Mouse (Mus musculus) lung, postnatal 0 days (tissue): Measurements from ENCODE around the gene Lamb1. TPM values are rescaled to one million over a fixed set of nuclear protein-coding genes. Genes with fewer than 3 reads are reported as not detected.

Experiments used
- ATAC-seq: fragments of 200-750 bp; cut with Nextera tagmentation; 2 replicates; pipeline ENCODE4 v1.8.0; 2017; ENCODE audit warnings: moderate library complexity
- DNase-seq: peaks from one replicate; pipeline ENCODE4 v3.0.0-alpha.2; 2016; ENCODE audit warnings: low spot score
- H3K27ac ChIP-seq: fragments of 300-500 bp; sonication (generic); 2 replicates; pipeline ENCODE4 v1.5.1; 2014; ENCODE audit warnings: antibody characterized with exemption, mild to moderate bottlenecking, low read length, mixed read lengths
- H3K27me3 ChIP-seq: fragments of 300-500 bp; sonication (generic); replicated peaks from 2 replicates; pipeline ENCODE4 v1.6.1; 2014; ENCODE audit warnings: low read length, mixed read lengths; ENCODE audit not compliant: insufficient read depth
- H3K36me3 ChIP-seq: fragments of 300-500 bp; sonication (generic); 2 replicates; pipeline ENCODE4 v1.6.1; 2014; ENCODE audit warnings: low read length, mixed read lengths; ENCODE audit not compliant: insufficient read depth
- H3K4me1 ChIP-seq: fragments of 300-500 bp; sonication (generic); 2 replicates; pipeline ENCODE4 v1.6.1; 2014; ENCODE audit warnings: antibody characterized with exemption, low read depth, low read length, mixed read lengths; ENCODE audit not compliant: insufficient read depth
- H3K4me2 ChIP-seq: fragments of 300-500 bp; sonication (generic); replicated peaks from 2 replicates; pipeline ENCODE4 v1.6.1; 2014; ENCODE audit warnings: low read depth, mild to moderate bottlenecking, low read length, moderate library complexity, mixed read lengths
- H3K4me3 ChIP-seq: fragments of 300-500 bp; sonication (generic); 2 replicates; pipeline ENCODE4 v1.5.1; 2014; ENCODE audit warnings: low read depth, low read length
- H3K9ac ChIP-seq: fragments of 300-500 bp; sonication (generic); replicated peaks from 2 replicates; pipeline ENCODE4 v1.6.1; 2014; ENCODE audit warnings: low read depth, mild to moderate bottlenecking
- H3K9me3 ChIP-seq: fragments of 300-500 bp; sonication (generic); 2 replicates; pipeline ENCODE4 v1.6.1; 2016; ENCODE audit warnings: low read length, mixed read lengths
- CTCF ChIP-seq: IDR thresholded peaks from 2 replicates; pipeline ENCODE4 v1.5.1; 2016; ENCODE audit warnings: antibody characterized with exemption, mild to moderate bottlenecking
- EP300 ChIP-seq: IDR thresholded peaks from 2 replicates; pipeline ENCODE4 v1.6.1; 2016; ENCODE audit warnings: antibody characterized with exemption, mild to moderate bottlenecking, control low read depth
- WGBS: fragments of 180-500 bp; shearing (Covaris S2); extraction: QIAGEN DNeasy Blood & Tissue Kit; methylation state at CpG from one replicate; pipeline ENCODE4 v1.1.7; 2014; 5-methylcytosine and 5-hydroxymethylcytosine counted together
- polyA plus RNA-seq: library from polyadenylated mRNA; unstranded; fragments of >200 nt; fragmentation: Nextera tagmentation; extraction: Ambion mirVana; gene quantifications from 2 replicates; pipeline ENCODE4 v1.2.1, GENCODE M21; 2015

The Lamb1 gene
- polyA plus RNA-seq, 1 experiment from 2014 or later: 56.0 TPM

- WGBS: 97% methylated on average over 7 of the region's 7 CpGs
- DNase-seq: no peak
- TF ChIP-seq CTCF: no peak
- TF ChIP-seq EP300: no peak
- ATAC-seq: no peak
- Histone ChIP-seq H3K27ac (no peak overlapping the region), H3K4me1 (peaks cover 23% of the 10 kb centered on the region; the same call in 1 of the 2 replicates), H3K9me3 (no peaks in the 10 kb centered on the region), H3K4me3 (no peak overlapping the region), H3K36me3 (peaks cover 17% of the 10 kb centered on the region; the same call in 1 of the 2 replicates), H3K27me3 (no peaks in the 10 kb centered on the region), H3K9ac (no peak overlapping the region), H3K4me2 (no peak overlapping the region)
These were observed 8.6 kb downstream of the Lamb1 start for GRCm38 (mm10) chr12:31273646-31274045.

DNA sequence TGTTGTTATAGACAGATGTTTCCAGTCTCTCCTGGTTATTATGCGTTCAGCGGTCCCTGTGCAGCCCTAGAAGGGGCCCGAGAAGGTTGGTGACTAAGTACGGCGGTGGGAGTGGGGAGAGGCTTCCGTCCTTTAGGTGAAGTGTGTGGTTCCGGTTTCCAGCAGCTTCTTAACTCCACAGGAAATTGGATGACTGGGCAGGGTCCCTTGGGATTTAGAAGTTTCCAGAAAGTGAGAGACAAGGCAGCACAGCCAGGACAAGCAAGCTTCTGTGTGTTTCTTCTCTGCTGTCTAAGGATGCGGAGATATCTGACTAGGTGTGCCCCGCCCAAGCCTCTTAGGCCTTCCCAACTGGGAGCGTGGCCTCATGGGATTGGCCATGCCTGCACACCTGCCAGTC is 10.4 kb downstream of the Lamb1 start:
- H3K9me3 ChIP-seq: no peaks in the 10 kb centered on the region
- H3K9ac ChIP-seq: no peak overlapping the region
- ATAC-seq (peak; percentile 48), DNase-seq (peak; percentile 8)
- TF ChIP-seq EP300: no peak
- TF ChIP-seq CTCF: no peak
- H3K27me3 ChIP-seq: no peaks in the 10 kb centered on the region
- no peak overlapping the region for H3K4me3 ChIP-seq
- 53% methylated on average over 10 of the region's 10 CpGs for WGBS
- H3K4me2 ChIP-seq: no peak overlapping the region
- H3K4me1 ChIP-seq: peaks cover 16% of the 10 kb centered on the region; the same call in 1 of the 2 replicates
- H3K27ac ChIP-seq: 0 out of 2 replicates have a peak overlapping the region, but pooled peaks have one; percentile 32
- peaks cover 27% of the 10 kb centered on the region; the same call in 1 of the 2 replicates for H3K36me3 ChIP-seq

GRCm38 (mm10) chr12:31278270-31278669 is 13.2 kb downstream of the Lamb1 start:
- no peaks in the 10 kb centered on the region for H3K9me3 ChIP-seq
- peaks cover 21% of the 10 kb centered on the region; the same call in 1 of the 2 replicates for H3K36me3 ChIP-seq
- H3K27ac ChIP-seq: no peak overlapping the region
- ATAC-seq (no peak), DNase-seq (no peak)
- H3K4me2 ChIP-seq: no peak overlapping the region
- H3K9ac ChIP-seq: no peak overlapping the region
- no peak for TF ChIP-seq EP300
- no peak for TF ChIP-seq CTCF
- WGBS: 83% methylated on average over 11 of the region's 11 CpGs
- H3K27me3 ChIP-seq: no peaks in the 10 kb centered on the region
- peaks cover 12% of the 10 kb centered on the region; the same call in 1 of the 2 replicates for H3K4me1 ChIP-seq
- no peak overlapping the region for H3K4me3 ChIP-seq

GRCm38 (mm10) chr12:31280318-31280717 is 15.3 kb downstream of the Lamb1 start:
- Histone ChIP-seq H3K4me1 (peaks cover 10% of the 10 kb centered on the region; the same call in 1 of the 2 replicates), H3K4me3 (no peak overlapping the region), H3K9ac (no peak overlapping the region), H3K27ac (no peak overlapping the region), H3K9me3 (no peaks in the 10 kb centered on the region), H3K36me3 (peaks cover 18% of the 10 kb centered on the region; the same call in 1 of the 2 replicates), H3K4me2 (no peak overlapping the region), H3K27me3 (no peaks in the 10 kb centered on the region)
- DNase-seq: peak; percentile 4
- TF ChIP-seq CTCF (no peak), EP300 (no peak)
- 56% methylated on average over 7 of the region's 7 CpGs for WGBS
- ATAC-seq: no peak

- no peak for TF ChIP-seq CTCF
- peak; percentile 70 for DNase-seq
- WGBS: 51% methylated on average over 9 of the region's 9 CpGs
- Histone ChIP-seq H3K9me3 (no peaks in the 10 kb centered on the region), H3K27me3 (no peaks in the 10 kb centered on the region), H3K9ac (no peak overlapping the region), H3K36me3 (peaks cover 24% of the 10 kb centered on the region; the same call in 1 of the 2 replicates), H3K4me2 (no peak overlapping the region), H3K4me1 (peaks cover 10% of the 10 kb centered on the region; the same call in 1 of the 2 replicates), H3K4me3 (no peak overlapping the region), H3K27ac (no peak overlapping the region)
- peak; percentile 84 for ATAC-seq
These were observed 16.1 kb downstream of the Lamb1 start for GRCm38 (mm10) chr12:31281100-31281591.

GRCm38 (mm10) chr12:31282241-31282640 is 17.2 kb downstream of the Lamb1 start:
- 76% methylated on average over 5 of the region's 5 CpGs for WGBS
- no peak overlapping the region for H3K4me2 ChIP-seq
- H3K27me3 ChIP-seq: no peaks in the 10 kb centered on the region
- H3K4me3 ChIP-seq: no peak overlapping the region
- H3K9ac ChIP-seq: no peak overlapping the region
- peaks cover 25% of the 10 kb centered on the region; the same call in 1 of the 2 replicates for H3K36me3 ChIP-seq
- peaks cover 10% of the 10 kb centered on the region; the same call in 1 of the 2 replicates for H3K4me1 ChIP-seq
- no peak overlapping the region for H3K27ac ChIP-seq
- no peak for TF ChIP-seq EP300
- no peak for TF ChIP-seq CTCF
- no peaks in the 10 kb centered on the region for H3K9me3 ChIP-seq
- ATAC-seq: no peak
- DNase-seq: no peak
